Mouse (Mus musculus) NIH3T3 (cell line): ENCODE data around the gene Card19.
A peak's percentile ranks its signal among the peaks of the same experiment; 100 is the strongest.

Source experiments
- DNase-seq: peaks from one replicate; pipeline ENCODE4 v3.0.0-alpha.2; 2012; ENCODE audit warnings: low read depth

The Card19 gene

DNA sequence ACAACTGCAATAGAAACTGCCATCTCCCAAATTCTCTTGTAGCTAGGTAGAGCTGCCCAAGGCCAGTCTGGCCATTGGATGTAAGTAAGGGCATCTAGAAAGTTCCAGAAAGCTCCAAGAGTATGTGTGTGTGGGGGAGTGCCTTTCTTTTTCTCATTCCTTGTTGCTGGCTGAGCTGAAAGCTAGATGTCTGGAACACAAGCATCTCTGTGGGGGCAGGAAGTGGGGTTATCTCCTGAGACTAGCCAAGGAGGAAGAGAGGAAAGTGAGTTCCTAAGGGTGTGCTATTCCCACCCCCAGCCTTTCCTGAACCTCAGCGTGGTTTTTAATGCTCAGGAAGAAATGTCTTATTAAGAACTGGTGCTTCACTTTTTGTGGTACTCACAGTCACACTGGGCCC lies 44.1 kb downstream of the Card19 start:
- no peak for DNase-seq

DNA sequence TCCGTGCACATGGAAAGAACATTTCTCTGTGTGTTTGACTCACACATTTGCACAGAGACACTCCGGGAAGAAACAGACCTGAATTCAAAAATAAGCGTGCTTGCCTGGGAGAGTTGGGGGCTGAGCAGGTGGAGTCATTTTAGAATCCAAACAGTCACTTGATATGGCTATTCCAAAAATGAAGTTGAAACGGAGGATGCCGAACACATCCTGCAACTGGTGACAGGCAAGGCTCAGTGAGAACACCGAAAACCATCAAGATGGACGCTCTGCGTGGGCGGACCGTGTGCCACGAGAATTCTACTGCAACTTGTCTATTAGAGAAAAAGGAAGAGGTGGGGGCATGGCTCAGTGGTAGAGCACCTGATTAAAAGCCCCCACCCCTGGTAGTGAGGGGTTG lies 45.2 kb downstream of the Card19 start:
- no peak for DNase-seq

- peak; percentile 77 for DNase-seq
Measured at GRCm38 (mm10) chr13:49169448-49170207, 46.2 kb downstream of the Card19 start.

GRCm38 (mm10) chr13:49167081-49167480 lies 48.8 kb downstream of the Card19 start:
- peak; percentile 15 for DNase-seq

DNA sequence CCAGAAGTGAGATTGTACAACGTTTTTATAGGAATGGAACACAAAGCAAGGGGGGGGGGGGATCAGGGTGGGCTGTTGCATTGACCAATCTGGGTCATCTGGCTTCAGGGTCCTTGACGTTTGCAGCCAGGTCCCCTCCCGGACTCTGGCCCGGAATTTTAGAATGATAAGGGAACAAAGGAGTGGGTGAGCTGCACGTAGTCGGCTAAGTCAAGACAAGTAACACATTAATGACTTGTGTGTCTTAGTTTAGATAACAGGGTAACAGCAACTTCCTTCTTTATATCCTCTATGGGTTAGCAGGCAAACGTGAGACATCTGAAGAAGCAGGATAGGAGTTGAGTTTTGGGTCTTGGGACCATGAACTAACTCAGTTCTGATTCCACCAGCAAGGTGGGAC lies 52.2 kb downstream of the Card19 start:
- no peak for DNase-seq

GRCm38 (mm10) chr13:49162722-49163121 lies 53.1 kb downstream of the Card19 start:
- DNase-seq = no peak

DNA sequence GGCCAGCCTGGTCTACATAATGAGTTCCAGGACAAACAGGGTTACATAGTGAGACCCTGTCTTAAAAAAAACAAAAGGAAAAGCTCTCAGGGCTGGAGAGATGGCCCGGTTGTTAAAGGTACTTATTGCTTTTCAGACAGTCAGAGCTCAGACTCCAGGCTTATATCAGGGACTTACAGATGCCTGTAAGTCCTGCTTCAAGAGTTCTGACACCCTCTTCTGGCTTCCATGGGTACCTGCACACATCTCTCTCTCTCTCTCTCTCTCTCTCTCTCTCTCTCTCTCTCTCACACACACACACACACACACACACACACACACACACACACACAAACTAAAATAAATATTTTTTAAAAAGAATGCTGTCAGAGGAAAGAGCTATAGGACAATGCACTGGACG lies 54.6 kb downstream of the Card19 start:
- no peak for DNase-seq

DNA sequence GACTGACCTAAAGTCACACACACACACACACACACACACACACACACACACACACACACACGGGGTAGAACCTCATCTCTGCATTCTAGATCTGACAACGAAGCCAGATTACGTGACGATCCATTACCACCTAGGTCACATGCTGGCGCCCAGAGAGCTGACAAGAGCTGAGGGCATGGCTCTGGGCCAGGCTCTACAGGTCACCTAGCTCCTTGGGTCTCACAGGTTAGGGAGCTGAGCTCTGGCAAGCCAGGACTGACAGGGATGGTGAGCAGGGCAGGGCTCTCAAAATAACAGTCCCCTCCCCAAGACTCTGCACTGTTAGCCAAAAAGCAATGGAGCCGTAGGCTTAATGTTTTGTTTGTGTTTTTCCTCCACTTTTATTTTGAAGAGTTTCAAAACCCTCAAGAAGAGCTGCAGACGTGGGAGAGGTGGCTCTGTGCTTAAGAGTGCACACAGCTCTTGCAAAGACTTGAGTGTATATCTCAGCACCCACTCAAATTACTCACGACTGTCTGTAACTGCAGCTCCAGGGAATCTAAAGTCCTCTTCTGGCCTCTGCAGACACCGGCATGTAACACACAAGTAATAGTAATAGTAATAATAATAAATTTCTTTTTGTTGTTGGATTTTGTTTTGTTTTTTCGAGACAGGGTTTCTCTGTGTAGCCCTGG lies 57.7 kb downstream of the Card19 start:
- DNase-seq = no peak

- DNase-seq = no peak
Measured at GRCm38 (mm10) chr13:49156645-49157044, 59.2 kb downstream of the Card19 start.

DNA sequence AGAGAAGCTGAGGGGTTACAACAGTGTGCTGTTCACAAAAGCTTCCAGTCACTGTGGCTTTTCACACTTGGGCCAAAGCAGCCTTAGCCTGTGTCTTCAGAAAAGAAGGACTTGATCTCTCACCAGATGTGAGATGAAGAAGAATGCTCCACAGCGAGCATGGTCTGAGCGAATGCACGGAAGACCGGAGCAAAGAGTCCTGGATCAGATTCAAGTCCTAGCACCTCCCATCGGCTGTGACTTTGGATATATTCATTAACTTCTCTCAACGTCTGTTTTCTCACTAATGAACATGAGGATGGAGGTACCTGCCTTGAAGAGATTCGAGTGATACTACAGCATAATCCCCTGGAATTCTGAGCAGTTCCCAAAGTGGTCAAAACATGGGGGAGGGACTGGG lies 61.2 kb downstream of the Card19 start:
- DNase-seq = no peak

- DNase-seq = no peak
Measured at GRCm38 (mm10) chr13:49154028-49154427, 61.8 kb downstream of the Card19 start.
